Mouse (Mus musculus) liver, embryonic 14.5 days (tissue): ENCODE measurements around the gene 1700001C19Rik.

Experiments
- CTCF ChIP-seq: IDR thresholded peaks from 2 replicates; pipeline ENCODE4 v1.5.1; 2016; ENCODE audit warnings: antibody characterized with exemption, low read depth, control low read depth
- EP300 ChIP-seq: IDR thresholded peaks from 2 replicates; pipeline ENCODE4 v1.6.1; 2016; ENCODE audit warnings: antibody characterized with exemption, low read depth

GRCm38 (mm10) chr17:47458310-47458709, 21.1 kb upstream of the 1700001C19Rik start:
- TF ChIP-seq CTCF (no peak), EP300 (no peak)
